Mouse (Mus musculus): ENCODE measurements around the gene Sod1. TPM values are rescaled to one million over a fixed set of nuclear protein-coding genes. Genes with fewer than 3 reads are reported as not detected.

The Sod1 gene
- total and polyA plus RNA-seq, 3 experiments = 532 to 1,226 (median 634) TPM

DNA sequence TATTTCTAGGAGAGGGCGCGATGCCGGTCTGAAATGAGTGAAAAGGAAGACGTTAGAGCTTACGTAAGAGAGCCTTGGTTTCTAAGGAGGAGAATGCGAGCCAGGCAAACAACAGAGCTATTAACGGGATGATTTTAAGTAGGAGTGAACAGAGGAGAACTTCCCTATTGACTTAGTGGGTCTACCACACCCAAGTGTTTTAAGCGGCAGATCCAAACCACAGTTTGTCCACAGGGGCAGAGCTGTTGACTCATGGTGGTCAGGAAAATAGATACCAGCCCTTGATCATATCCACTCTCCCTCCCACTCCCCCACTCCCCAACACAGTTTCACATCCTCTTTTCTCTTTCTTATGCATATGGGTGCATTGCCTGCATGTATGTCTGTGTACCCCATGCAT is 43.1 kb upstream of the Sod1 start:
- dilution Hi-C loops (cut with MboI; ENCODE audit: extremely low pct_ligation_motif_present, extremely low pct_unique_long_range_greater_than_20kb, low sequenced_read_pairs) (no loop called here), in situ Hi-C loops (cut with MboI; ENCODE audit: low pct_ligation_motif_present, low pct_unique_long_range_greater_than_20kb, low sequenced_read_pairs) (loop anchor here (25.0 kb wide), 1 partner anchor 1790 kb away; no protein-coding TSS in a partner anchor)
- Histone ChIP-seq H3K9me3 (replicated peaks; ENCODE audit: low read length) (no peaks in the 10 kb centered on the region), H3K36me3 (replicated peaks in 1 of 2; ENCODE audit: control insufficient read depth in 1 of 2, insufficient read depth in 1 of 2, low read length in 1 of 2) (no peaks in the 10 kb centered on the region), H3K27me3 (replicated peaks) (peaks cover 12% of the 10 kb centered on the region), H3K4me1 (ENCODE audit: control insufficient read depth in 1 of 2, insufficient read depth in 2 of 2) (peaks cover 5 to 23% of the 10 kb centered on the region in 2 experiments; a peak in 3 of 4 replicates), H3K4me2 (ENCODE audit: insufficient read depth, low read depth, poor library complexity, severe bottlenecking) (peak overlapping the region; percentile 7; the same call in 1 of the 2 replicates), H3K9ac (ENCODE audit: insufficient read depth, low read depth) (no peak overlapping the region), H3K4me3 (replicated peaks in 1 of 3; ENCODE audit: low read depth in 2 of 3, low read length in 2 of 3, poor library complexity in 1 of 3) (no peak overlapping the region), H3K27ac (ENCODE audit: insufficient read depth, low read depth) (no peak overlapping the region), H3K79me2 (replicated peaks; ENCODE audit: control insufficient read depth, extremely low read depth, insufficient read depth, poor library complexity, severe bottlenecking) (no peaks in the 10 kb centered on the region)
- TF ChIP-seq ETS1 (conservative IDR thresholded peaks at IDR 0.05; ENCODE audit: low read depth, low read length) (peak; percentile 27; the same call in 1 of the 2 replicates), MYC (IDR thresholded peaks at IDR 0.05; ENCODE audit: low read depth, low read length) (0 out of 2 replicates have a peak, but pooled peaks have one; percentile 37), TCF12 (IDR thresholded peaks at IDR 0.05; ENCODE audit: low read depth, low read length) (0 out of 2 replicates have a peak, but pooled peaks have one; percentile 11), POLR2A (IDR thresholded peaks at IDR 0.05; ENCODE audit: low read depth, low read length) (no peak), MAZ (IDR thresholded peaks at IDR 0.05; ENCODE audit: low read depth, low read length) (0 out of 2 replicates have a peak, but pooled peaks have one; percentile 32), MAFK (IDR thresholded peaks at IDR 0.05; ENCODE audit: insufficient replicate concordance, low read length) (peak; percentile 86), ZMIZ1 (IDR thresholded peaks at IDR 0.05; ENCODE audit: low read depth, low read length) (no peak), EP300 (IDR thresholded peaks at IDR 0.05; ENCODE audit: low read length) (peak; percentile 88), JUN (IDR thresholded peaks at IDR 0.05; ENCODE audit: insufficient read depth, low read depth, low read length) (peak; percentile 18; the same call in 1 of the 2 replicates), CHD2 (IDR thresholded peaks at IDR 0.05; ENCODE audit: low read length) (peak; percentile 21; the same call in 1 of the 2 replicates), BHLHE40 (IDR thresholded peaks at IDR 0.05; ENCODE audit: low read depth, low read length) (peak; percentile 49; the same call in 1 of the 2 replicates), IRF4 (IDR thresholded peaks at IDR 0.05; ENCODE audit: low read depth, low read length) (peak; percentile 86), MXI1 (IDR thresholded peaks at IDR 0.05; ENCODE audit: low read depth, low read length) (no peak), JUND (conservative IDR thresholded peaks at IDR 0.05; ENCODE audit: low read depth, low read length) (peak; percentile 18; the same call in 1 of the 2 replicates)
- peak; percentile 79 for DNase-seq (ENCODE audit: extremely low read depth)

DNA sequence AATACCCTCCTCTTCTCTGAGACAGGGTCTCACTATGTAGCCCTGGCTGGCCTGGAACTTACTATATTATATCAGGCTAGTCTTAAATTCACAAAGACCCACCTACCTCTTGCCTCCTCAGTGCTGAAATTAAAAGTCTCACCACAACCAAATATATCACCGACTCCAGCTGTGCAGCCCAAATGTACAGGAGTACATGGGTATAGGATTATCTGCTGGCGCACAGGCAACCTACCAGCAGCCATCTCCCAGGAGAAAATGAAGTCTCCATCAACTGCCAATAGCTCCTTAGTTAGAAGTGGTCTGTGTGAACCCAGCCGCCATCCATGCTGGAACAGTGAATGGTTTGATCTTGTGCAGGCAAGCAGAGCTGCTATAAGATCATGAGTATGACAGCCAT is 42.1 kb upstream of the Sod1 start:
- no peak for DNase-seq (ENCODE audit: extremely low read depth)
- H3K36me3 ChIP-seq (replicated peaks in 1 of 2; ENCODE audit: control insufficient read depth in 1 of 2, insufficient read depth in 1 of 2, low read length in 1 of 2) = no peaks in the 10 kb centered on the region
- no peak overlapping the region for H3K4me3 ChIP-seq (replicated peaks in 1 of 3; ENCODE audit: low read depth in 2 of 3, low read length in 2 of 3, poor library complexity in 1 of 3)
- H3K9ac ChIP-seq (ENCODE audit: insufficient read depth, low read depth) = no peak overlapping the region
- TF ChIP-seq MAZ (IDR thresholded peaks at IDR 0.05; ENCODE audit: low read depth, low read length) = no peak
- no peak for TF ChIP-seq KAT2A (IDR thresholded peaks at IDR 0.05; ENCODE audit: insufficient replicate concordance, low read length)
- no peak for TF ChIP-seq PAX5 (IDR thresholded peaks at IDR 0.05; ENCODE audit: low read length)
- no peak for TF ChIP-seq ZC3H11A (IDR thresholded peaks at IDR 0.05; ENCODE audit: low read depth, low read length)
- TF ChIP-seq USF1 (IDR thresholded peaks at IDR 0.05; ENCODE audit: low read depth, low read length) = no peak
- TF ChIP-seq IRF4 (IDR thresholded peaks at IDR 0.05; ENCODE audit: low read depth, low read length) = no peak
- TF ChIP-seq SMC3 (IDR thresholded peaks at IDR 0.05; ENCODE audit: low read depth, low read length) = no peak
- no peak for TF ChIP-seq HCFC1 (IDR thresholded peaks at IDR 0.05; ENCODE audit: low read depth, low read length)
- TF ChIP-seq TCF12 (IDR thresholded peaks at IDR 0.05; ENCODE audit: low read depth, low read length) = no peak
- TF ChIP-seq MXI1 (IDR thresholded peaks at IDR 0.05; ENCODE audit: low read depth, low read length) = no peak
- TF ChIP-seq POLR2AphosphoS2 (IDR thresholded peaks at IDR 0.05; ENCODE audit: low read depth, low read length) = no peak
- TF ChIP-seq ZNF384 (IDR thresholded peaks at IDR 0.05; ENCODE audit: low read depth, low read length) = no peak
- H3K79me2 ChIP-seq (replicated peaks; ENCODE audit: control insufficient read depth, extremely low read depth, insufficient read depth, poor library complexity, severe bottlenecking) = no peaks in the 10 kb centered on the region
- no peak overlapping the region for H3K4me2 ChIP-seq (ENCODE audit: insufficient read depth, low read depth, poor library complexity, severe bottlenecking)
- dilution Hi-C loops (cut with MboI; ENCODE audit: extremely low pct_ligation_motif_present, extremely low pct_unique_long_range_greater_than_20kb, low sequenced_read_pairs) (no loop called here), in situ Hi-C loops (cut with MboI; ENCODE audit: low pct_ligation_motif_present, low pct_unique_long_range_greater_than_20kb, low sequenced_read_pairs) (loop anchor here (25.0 kb wide), 1 partner anchor 1791 kb away; no protein-coding TSS in a partner anchor)
- no peak overlapping the region for H3K27ac ChIP-seq (ENCODE audit: insufficient read depth, low read depth)
- peaks cover 5 to 23% of the 10 kb centered on the region in 2 experiments; a peak in 3 of 4 replicates for H3K4me1 ChIP-seq (ENCODE audit: control insufficient read depth in 1 of 2, insufficient read depth in 2 of 2)
- H3K9me3 ChIP-seq (replicated peaks; ENCODE audit: low read length) = no peaks in the 10 kb centered on the region
- H3K27me3 ChIP-seq (replicated peaks) = peaks cover 12% of the 10 kb centered on the region
